Mouse (Mus musculus) heart, postnatal 0 days (tissue): Measurements from ENCODE around the gene Inpp5e.

ENCODE experiments used
- CTCF ChIP-seq: IDR thresholded peaks from 2 replicates; pipeline ENCODE4 v1.5.1; 2016; ENCODE audit warnings: antibody characterized with exemption, control low read depth, low read depth
- EP300 ChIP-seq: IDR thresholded peaks from 2 replicates; pipeline ENCODE4 v1.6.1; 2016; ENCODE audit warnings: antibody characterized with exemption, low read depth

DNA sequence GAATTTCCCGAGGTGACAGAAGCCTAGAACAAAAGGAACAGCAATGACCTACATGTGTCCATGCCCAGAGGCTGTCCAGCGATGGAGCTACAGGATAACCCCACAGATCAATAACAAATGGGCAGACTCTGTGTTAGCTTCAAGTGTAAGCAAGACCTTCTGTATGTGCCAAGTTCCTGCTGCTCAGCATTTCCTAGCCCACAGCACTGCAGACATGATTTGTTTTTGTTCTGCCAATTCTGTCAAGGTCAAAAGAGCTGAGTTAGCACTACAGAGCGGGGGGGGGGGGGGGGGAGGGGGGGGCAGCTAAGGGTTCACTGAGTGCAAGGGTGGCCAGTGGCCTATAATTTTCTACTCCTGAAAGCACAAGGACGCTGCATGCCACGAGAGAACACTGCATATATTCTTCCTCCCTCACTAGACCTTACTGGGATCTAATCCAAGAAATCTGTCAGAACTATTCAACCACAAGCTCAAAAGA is 2.0 kb upstream of the Inpp5e start:
- TF ChIP-seq CTCF, result no peak
- TF ChIP-seq EP300, result no peak
